Mouse (Mus musculus) c-Kit-positive CD71-positive TER-119-negative erythroid progenitor cells, embryonic 14.5 days (primary cell): ENCODE data around the gene Edn2.

Experiments used
- DNase-seq: peaks from one replicate; pipeline ENCODE4 v3.0.0-alpha.2; 2013; ENCODE audit warnings: low read depth

Gene Edn2

DNA sequence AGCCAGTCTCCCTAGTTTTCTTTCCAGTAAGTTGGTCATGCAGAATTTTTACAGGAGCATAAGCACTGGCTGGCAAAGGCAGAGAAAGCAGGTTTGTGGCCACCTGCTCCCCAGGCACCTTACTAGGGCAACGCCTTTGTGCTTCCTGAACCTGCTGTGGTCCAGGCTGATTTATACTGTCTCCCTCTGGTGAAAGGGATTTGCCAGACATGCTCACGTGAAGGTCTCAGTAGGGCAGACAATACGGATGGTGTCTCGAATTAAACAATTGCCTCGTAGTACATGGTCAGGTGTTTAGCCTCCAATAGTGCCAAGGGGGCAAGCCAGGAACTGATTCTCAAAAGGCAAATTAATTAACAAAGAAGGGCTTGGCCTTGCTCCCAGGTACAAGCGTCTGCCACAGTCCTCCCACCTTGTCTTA, 45.5 kb downstream of the Edn2 start:
- DNase-seq: no peak

GRCm38 (mm10) chr4:120212080-120212479, 51.1 kb downstream of the Edn2 start:
- no peak for DNase-seq

DNA sequence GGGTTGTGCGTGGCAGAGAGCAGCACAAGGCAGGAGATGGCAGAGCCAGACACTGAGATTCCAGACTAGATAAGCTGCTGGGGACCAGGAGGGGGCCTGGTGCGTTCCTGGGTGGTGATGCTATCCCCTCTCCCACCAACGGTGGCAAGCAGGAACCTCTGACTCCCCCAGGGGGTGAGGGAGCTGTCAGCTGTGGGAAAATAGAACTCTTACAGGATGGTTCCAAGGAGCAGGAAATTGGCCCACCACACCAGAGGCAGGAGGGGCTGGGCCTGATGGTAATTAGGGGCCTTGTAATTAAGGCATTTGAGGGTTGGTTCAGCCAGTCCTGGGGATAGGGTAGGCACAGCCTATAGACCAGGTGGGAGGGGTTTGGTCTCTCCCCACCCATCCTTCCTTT, 51.8 kb downstream of the Edn2 start:
- DNase-seq: no peak

- DNase-seq: no peak
These were observed 55.0 kb downstream of the Edn2 start for GRCm38 (mm10) chr4:120215915-120216591.

- no peak for DNase-seq
These were observed 55.9 kb downstream of the Edn2 start for GRCm38 (mm10) chr4:120216883-120217282.
